In genomic region chr1:54119638-54120320, GRCm38 (mm10) we compare ENCODE assay signal across 18 mouse cellular contexts.
DNase-seq lines count a peak whose midpoint lies in the region; ATAC-seq lines count a peak whose summit lies in the region.
"Had no signal": no experiment of that assay in that cellular context is flagged by ENCODE, and none has a peak within 500 bp of the region (broad histone marks: within the 10 kb centered on the region; RNA-seq: fewer than 3 reads in every experiment).

No protein-coding gene starts in this region.

- DNase-seq in forebrain, embryonic 11.5 days (ENCODE audit: low spot score): peak; percentile 54
- no peak for DNase-seq in forebrain, embryonic 10.5 days (ENCODE audit: extremely low spot score, low spot score)
- no peak for DNase-seq in limb, embryonic 11.5 days (ENCODE audit: low spot score)
- DNase-seq in cerebellum, adult 9-11 months: no peak
- DNase-seq in gastrocnemius, postnatal 10 days: no peak
- no peak for DNase-seq in thymus, postnatal 36 days
- DNase-seq: adrenal gland, adult 2 months; heart, adult 18-20 months; heart, postnatal 10 days; kidney, postnatal 10 days; layer of hippocampus, adult 9-11 months; left cerebral cortex, postnatal 4 days; lung, postnatal 4 days; right cerebral cortex, postnatal 4 days had no signal

- H3K9ac ChIP-seq in forebrain, embryonic 11.5 days (ENCODE audit: low read length): no peak overlapping the region
- H3K9ac ChIP-seq in forebrain, embryonic 15.5 days (replicated peaks): no peak overlapping the region
- H3K9ac ChIP-seq in limb, embryonic 11.5 days (ENCODE audit: low read length): no peak overlapping the region
- H3K9ac ChIP-seq in neural tube, embryonic 14.5 days (replicated peaks; ENCODE audit: low read depth, low read length): no peak overlapping the region
- H3K9ac ChIP-seq: embryonic facial prominence, embryonic 12.5 days had no signal

- no peak overlapping the region for H3K27ac ChIP-seq in forebrain, embryonic 11.5 days (ENCODE audit: low read depth, low read length)
- no peak overlapping the region for H3K27ac ChIP-seq in forebrain, embryonic 10.5 days
- H3K27ac ChIP-seq in forebrain, embryonic 15.5 days (replicated peaks): no peak overlapping the region
- no peak overlapping the region for H3K27ac ChIP-seq in limb, embryonic 11.5 days (replicated peaks; ENCODE audit: low read depth, low read length)
- H3K27ac ChIP-seq in neural tube, embryonic 14.5 days (ENCODE audit: low read depth, low read length): no peak overlapping the region
- H3K27ac ChIP-seq: embryonic facial prominence, embryonic 12.5 days had no signal

- no peak overlapping the region for H3K4me3 ChIP-seq in forebrain, embryonic 11.5 days (ENCODE audit: low read depth, low read length)
- H3K4me3 ChIP-seq in forebrain, embryonic 10.5 days: no peak overlapping the region
- no peak overlapping the region for H3K4me3 ChIP-seq in forebrain, embryonic 15.5 days
- H3K4me3 ChIP-seq in limb, embryonic 11.5 days (ENCODE audit: low read depth, low read length): no peak overlapping the region
- H3K4me3 ChIP-seq in neural tube, embryonic 14.5 days (ENCODE audit: low read depth, low read length): no peak overlapping the region
- H3K4me3 ChIP-seq: embryonic facial prominence, embryonic 12.5 days had no signal

- ATAC-seq in forebrain, embryonic 11.5 days (replicated peaks; ENCODE audit: low FRiP score): peak; percentile 85
- ATAC-seq in forebrain, embryonic 15.5 days (replicated peaks): peak; percentile 84
- ATAC-seq in limb, embryonic 11.5 days (ENCODE audit: insufficient number of reproducible peaks, low FRiP score, low TSS enrichment, low read depth): 0 out of 2 replicates have a peak, but pooled peaks have one; percentile 47
- peak; percentile 58; the same call in 1 of the 2 replicates for ATAC-seq in neural tube, embryonic 14.5 days (ENCODE audit: low read depth)
- ATAC-seq: intestine, embryonic 16.5 days had no signal

- H3K4me2 ChIP-seq in forebrain, embryonic 11.5 days (ENCODE audit: low read depth, low read length, severe bottlenecking): no peak overlapping the region
- no peak overlapping the region for H3K4me2 ChIP-seq in forebrain, embryonic 15.5 days (replicated peaks)
- no peak overlapping the region for H3K4me2 ChIP-seq in limb, embryonic 11.5 days (ENCODE audit: low read depth, severe bottlenecking)
- no peak overlapping the region for H3K4me2 ChIP-seq in neural tube, embryonic 14.5 days (ENCODE audit: low read depth, low read length)
- H3K4me2 ChIP-seq: embryonic facial prominence, embryonic 12.5 days had no signal

- H3K4me1 ChIP-seq in forebrain, embryonic 11.5 days (replicated peaks; ENCODE audit: control insufficient read depth, insufficient read depth, low read length): peaks cover 2% of the 10 kb centered on the region; the same call in 1 of the 2 replicates
- peaks cover 9% of the 10 kb centered on the region for H3K4me1 ChIP-seq in forebrain, embryonic 10.5 days
- H3K4me1 ChIP-seq in forebrain, embryonic 15.5 days: peaks cover 9% of the 10 kb centered on the region
- 0 out of 2 replicates have a peak, but pooled peaks cover 3% of the 10 kb centered on the region for H3K4me1 ChIP-seq in limb, embryonic 11.5 days (ENCODE audit: control insufficient read depth, insufficient read depth, low read length)
- H3K4me1 ChIP-seq in neural tube, embryonic 14.5 days (ENCODE audit: control insufficient read depth, insufficient read depth, low read length): peaks cover 2% of the 10 kb centered on the region; the same call in 1 of the 2 replicates

- no peaks in the 10 kb centered on the region for H3K9me3 ChIP-seq in forebrain, embryonic 11.5 days (ENCODE audit: control insufficient read depth, low read length)
- no peaks in the 10 kb centered on the region for H3K9me3 ChIP-seq in forebrain, embryonic 10.5 days
- no peaks in the 10 kb centered on the region for H3K9me3 ChIP-seq in forebrain, embryonic 15.5 days
- H3K9me3 ChIP-seq in limb, embryonic 11.5 days (ENCODE audit: control insufficient read depth, low read length): no peaks in the 10 kb centered on the region
- H3K9me3 ChIP-seq in neural tube, embryonic 14.5 days (ENCODE audit: control insufficient read depth, low read length): no peaks in the 10 kb centered on the region
- H3K9me3 ChIP-seq: embryonic facial prominence, embryonic 12.5 days had no signal

- no peaks in the 10 kb centered on the region for H3K27me3 ChIP-seq in forebrain, embryonic 11.5 days (ENCODE audit: control insufficient read depth, insufficient read depth, low read length)
- no peaks in the 10 kb centered on the region for H3K27me3 ChIP-seq in forebrain, embryonic 10.5 days (ENCODE audit: poor library complexity, severe bottlenecking)
- H3K27me3 ChIP-seq in forebrain, embryonic 15.5 days: no peaks in the 10 kb centered on the region
- no peaks in the 10 kb centered on the region for H3K27me3 ChIP-seq in limb, embryonic 11.5 days (ENCODE audit: control insufficient read depth, insufficient read depth, low read length)
- H3K27me3 ChIP-seq in neural tube, embryonic 14.5 days (ENCODE audit: control insufficient read depth, insufficient read depth, low read length): no peaks in the 10 kb centered on the region
- H3K27me3 ChIP-seq: embryonic facial prominence, embryonic 12.5 days had no signal

- 72% methylated on average over 9 of the region's 9 CpGs for WGBS in forebrain, embryonic 11.5 days
- 79% methylated on average over 9 of the region's 9 CpGs for WGBS in forebrain, embryonic 10.5 days
- 53% methylated on average over 9 of the region's 9 CpGs for WGBS in forebrain, embryonic 15.5 days
- 79% methylated on average over 9 of the region's 9 CpGs for WGBS in limb, embryonic 11.5 days
- 64% methylated on average over 9 of the region's 9 CpGs for WGBS in neural tube, embryonic 14.5 days

- H3K36me3 ChIP-seq in forebrain, embryonic 11.5 days (ENCODE audit: control insufficient read depth, insufficient read depth, low read length): no peaks in the 10 kb centered on the region
- H3K36me3 ChIP-seq in forebrain, embryonic 10.5 days (replicated peaks): no peaks in the 10 kb centered on the region
- no peaks in the 10 kb centered on the region for H3K36me3 ChIP-seq in forebrain, embryonic 15.5 days
- no peaks in the 10 kb centered on the region for H3K36me3 ChIP-seq in limb, embryonic 11.5 days (ENCODE audit: control insufficient read depth, insufficient read depth, low read length)
- H3K36me3 ChIP-seq in neural tube, embryonic 14.5 days (ENCODE audit: control insufficient read depth, insufficient read depth, low read length): no peaks in the 10 kb centered on the region
- H3K36me3 ChIP-seq: embryonic facial prominence, embryonic 12.5 days had no signal
